Mouse (Mus musculus): ENCODE results near the gene Rprd2.

Gene Rprd2

DNA sequence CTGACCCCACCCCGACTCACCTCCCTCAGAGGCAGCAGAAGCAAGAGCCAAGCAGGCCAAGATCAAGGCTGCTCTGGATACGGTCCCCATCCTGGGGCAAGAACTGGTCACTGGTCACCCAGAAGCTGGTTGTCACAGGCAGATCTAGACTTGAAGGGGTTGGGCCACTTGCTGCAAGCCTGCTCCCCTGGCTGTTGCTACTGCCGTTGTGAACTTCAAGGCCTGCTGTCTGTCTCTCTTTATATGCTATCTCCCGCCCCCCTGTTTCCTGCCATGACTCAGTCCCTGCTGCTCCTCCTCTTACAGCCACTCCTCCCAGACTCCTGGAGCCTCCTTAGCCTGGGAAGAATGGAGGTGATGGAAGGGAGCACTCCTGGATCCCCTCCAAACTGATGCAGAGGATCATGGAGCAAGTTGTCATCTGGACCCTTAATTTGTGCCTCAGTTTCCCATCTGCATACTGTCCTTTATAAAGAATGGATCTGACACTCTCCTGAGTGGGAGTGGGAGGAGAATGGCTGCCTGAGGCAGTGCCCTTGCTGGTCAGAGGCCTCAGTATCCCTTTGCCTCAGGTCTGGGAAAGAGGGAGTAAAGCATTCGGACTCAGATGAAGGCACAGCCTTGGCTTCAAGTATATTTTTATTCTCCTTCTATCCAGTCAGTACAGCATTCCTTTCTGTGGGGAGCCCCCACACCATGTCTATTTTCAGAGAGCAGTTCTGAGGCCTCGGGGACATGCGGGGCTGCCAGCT lies 79.1 kb downstream of the Rprd2 start, which contains the start of gene Ecm1:
Gene Ecm1 (minus strand): TSS at position 217 of the 752 bp plus-strand sequence.
- no peak for DNase-seq (ENCODE audit: low spot score in 2 of 2)

DNA sequence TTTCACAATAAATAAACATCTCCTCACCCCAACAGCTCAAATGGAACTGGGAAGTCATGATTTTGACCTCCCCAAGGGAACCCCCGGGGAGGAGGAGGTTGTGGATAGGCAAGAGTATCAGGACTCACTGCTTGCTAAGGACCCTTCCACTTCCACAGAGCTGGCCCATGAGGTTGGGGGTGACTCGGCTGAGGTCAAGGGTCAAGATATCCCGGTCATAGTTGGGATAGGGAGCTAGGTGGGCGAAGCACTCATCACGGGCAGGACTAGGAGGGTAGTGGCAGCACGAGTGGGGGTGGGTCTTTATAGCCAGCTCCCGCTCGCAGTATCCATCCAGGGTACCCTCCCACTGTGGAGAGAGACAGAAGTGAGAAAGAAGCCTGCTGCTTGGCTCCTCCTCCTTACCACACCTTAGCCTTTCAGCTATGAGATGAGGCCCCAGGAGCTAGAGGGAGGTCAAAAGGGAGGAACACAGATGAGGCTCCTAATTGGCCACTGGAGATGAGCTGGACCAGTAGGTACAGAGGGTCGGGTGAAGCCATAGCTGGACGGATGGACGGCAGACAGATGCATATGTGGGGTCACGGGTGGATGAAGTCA lies 83.5 kb downstream of the Rprd2 start:
- DNase-seq (ENCODE audit: low spot score in 2 of 2) = no peak

DNA sequence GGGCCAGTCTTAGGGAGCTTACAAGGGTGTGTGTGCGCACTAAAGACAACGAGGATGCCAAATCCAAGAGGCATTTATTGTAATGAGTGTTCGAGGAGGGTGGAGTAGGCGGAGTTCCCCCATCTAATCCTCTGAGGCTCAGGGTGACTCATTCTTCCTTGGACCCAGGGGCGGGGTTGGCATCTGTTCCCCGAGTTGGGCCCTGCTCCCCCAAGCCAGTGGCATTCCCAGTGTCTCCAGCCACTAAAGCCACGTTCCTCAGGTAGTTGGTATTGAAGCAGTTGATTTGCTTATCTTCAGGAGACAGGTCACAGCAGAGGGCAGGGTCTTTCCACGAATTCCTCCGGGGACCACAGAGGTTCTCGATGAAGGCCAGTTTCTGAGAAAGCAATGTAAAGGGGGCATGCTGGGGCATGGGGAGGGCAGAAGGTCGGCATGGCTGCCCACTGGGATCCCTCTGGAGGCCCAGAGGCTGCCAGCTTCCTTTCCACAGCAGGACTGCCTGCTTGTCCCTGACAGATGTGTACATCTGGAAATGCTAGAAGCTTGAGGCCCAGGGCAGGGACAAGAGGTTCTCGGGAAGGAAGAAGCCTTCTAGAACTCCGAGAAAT lies 84.5 kb downstream of the Rprd2 start:
- DNase-seq (ENCODE audit: low spot score in 2 of 2) = no peak

DNA sequence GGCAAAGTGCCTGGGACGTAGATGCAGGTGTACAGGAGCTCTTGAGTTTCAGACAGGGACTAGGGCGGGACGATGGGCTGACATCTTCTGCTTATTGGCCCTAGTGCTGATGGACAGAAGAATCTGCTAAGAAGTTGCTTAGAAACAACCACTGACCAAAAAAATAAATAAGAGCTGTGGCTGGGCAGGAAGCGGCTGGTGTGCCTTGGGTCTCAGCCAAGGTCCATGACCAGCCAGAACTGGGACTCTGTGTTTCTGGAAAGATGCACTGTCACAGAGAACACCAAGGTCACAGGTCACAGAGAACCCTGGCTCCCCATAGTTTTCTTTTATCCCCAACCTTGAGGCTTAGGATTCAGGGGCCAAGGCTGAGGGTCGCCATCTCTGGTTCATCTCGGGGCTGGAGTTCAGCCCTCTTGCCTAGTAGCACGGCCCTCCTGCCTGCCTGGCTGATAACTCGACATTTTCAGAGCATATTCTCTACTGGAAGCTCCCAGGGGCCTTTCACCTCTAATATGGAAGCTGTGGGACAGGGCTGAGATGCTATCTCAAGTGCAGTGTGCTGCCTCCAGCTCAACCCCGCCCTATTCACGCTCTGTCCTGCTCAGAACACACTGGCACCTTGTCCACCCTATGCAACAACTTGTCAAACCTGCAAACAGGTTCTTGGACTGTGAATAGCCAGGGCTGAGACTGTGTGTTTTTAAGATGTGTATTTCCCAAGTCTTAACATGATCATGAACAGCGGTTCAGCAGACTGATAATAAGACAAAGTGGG lies 85.7 kb downstream of the Rprd2 start:
- no peak for DNase-seq (ENCODE audit: low spot score in 2 of 2)

DNA sequence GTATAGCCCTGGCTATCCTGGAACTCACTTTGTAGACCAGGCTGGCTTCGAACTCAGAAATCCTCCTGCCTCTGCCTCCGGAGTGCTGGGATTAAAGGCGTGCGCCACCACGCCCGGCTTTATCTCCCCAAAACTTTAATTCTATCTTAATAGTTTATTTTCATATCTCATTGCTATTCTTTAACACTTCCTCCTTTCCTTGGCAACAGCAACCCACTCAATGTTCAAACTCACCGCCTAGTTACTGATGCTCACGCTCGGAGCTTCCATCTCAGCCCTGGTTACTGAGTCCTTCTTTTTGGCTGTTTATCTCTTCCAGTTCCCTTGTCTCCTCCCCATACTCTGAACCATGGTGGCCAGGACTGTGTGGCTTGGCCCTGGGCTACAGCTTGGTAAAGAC lies 86.4 kb downstream of the Rprd2 start:
- DNase-seq (ENCODE audit: low spot score in 2 of 2) = no peak

DNA sequence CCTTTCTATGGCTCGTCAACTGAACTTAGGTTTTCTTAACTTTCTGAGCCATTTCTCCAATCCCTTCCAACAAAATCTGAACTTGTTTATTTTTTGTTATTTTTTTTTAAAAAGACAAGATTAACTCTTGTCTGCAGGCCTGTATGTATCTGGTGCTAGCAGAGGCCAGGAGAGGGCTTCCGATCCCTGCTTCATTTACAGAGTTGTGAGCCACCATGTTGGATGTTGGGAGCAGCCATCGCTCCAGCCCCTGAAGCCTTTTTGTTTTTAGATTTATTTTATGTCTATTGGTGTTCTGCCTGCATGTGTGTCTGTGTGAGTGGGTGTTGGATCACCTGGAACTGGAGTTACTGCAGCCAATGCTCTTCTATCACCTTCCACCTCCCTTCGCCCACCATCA lies 86.9 kb downstream of the Rprd2 start:
- DNase-seq (ENCODE audit: low spot score in 2 of 2) = no peak

DNA sequence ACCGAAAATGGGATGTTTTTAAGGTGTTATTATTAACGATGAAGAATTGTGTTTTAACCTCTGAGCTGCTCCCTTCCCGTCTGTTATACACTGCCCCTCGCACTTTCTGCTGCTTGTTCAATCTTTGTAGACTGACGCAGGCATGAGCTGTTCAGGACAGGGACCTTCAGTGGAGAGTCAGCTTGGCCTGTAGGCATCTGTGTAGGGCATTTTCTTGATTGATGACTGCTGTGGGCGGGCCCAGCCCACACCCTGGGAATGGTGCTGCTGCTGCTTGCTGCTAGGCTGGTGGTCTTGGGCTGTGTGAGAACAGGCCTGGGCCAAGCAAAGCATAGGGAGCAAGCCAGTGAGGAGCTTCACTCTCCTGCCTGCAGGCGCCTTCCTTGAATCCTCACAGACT lies 88.2 kb downstream of the Rprd2 start:
- no peak for DNase-seq (ENCODE audit: low spot score in 2 of 2)

DNA sequence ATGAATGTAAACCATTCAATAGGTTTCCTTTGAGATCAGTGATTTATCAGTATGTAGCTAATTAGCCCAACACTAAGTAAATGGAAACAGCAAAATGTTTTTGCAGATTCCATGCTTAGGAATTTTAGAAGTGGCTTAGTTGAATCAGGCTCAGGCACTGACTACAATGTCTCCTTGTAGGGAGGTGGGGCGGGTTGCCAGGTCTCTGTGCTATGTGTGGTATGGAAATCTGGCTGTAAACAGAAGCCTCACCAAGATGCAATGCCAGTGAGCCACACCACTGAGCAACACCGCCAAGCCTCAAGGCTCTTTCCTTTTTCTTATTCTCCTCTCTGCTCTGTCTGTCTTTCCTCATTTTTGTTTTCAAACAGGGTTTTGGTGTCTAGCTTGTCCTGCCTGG lies 89.8 kb downstream of the Rprd2 start:
- DNase-seq (ENCODE audit: low spot score in 2 of 2) = no peak

DNA sequence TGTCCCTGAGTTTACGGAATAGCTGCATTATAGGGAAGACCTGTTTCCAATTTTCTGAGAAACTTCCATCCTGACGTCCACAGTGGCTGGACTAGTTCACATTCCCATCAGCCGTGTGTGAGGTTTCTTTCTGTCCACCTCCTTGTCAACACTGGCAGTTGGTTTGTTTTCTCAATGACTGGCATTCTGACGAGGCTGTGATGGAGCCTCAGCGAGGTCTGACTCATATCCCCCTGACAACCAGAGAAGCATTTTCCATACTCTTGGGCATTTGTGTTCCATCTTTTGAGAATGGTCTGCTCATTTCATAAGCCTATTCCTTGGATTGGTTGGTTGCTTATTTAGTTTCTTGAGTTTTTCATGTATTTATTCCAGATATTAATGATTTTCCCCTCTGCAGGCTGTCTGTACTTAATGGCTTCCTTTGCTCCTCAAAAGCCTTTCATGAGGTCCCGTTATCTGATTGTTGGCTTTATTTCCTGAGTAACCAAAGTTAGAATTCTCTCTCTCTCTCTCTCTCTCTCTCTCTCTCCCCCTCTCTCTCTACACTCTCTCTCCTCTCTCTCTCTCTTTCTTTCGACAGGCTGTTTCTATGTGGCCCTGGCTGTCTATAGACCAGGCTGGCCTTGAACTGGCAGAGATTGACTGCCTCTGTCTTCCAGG lies 91.8 kb downstream of the Rprd2 start:
- no peak for DNase-seq (ENCODE audit: low spot score in 2 of 2)

DNA sequence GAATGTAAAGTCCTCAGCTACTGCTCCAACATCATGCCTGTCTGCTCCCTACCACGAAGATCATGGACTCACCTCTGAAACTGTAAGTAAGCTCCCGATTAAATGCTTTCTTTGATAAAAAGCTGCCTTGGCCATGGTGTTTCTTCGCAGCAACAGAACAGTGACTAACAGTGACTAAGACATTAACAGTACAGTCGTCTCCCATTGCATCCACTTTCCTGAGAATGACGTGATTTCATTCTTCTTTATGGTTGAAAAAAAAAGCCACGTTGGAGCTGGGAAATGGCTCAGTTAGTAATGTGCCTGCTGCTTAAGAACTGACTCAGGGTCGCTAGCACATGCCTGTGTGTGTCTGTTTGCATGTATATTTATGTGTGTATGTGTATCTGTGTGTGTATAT lies 92.8 kb downstream of the Rprd2 start:
- DNase-seq (ENCODE audit: low spot score in 2 of 2) = no peak

DNA sequence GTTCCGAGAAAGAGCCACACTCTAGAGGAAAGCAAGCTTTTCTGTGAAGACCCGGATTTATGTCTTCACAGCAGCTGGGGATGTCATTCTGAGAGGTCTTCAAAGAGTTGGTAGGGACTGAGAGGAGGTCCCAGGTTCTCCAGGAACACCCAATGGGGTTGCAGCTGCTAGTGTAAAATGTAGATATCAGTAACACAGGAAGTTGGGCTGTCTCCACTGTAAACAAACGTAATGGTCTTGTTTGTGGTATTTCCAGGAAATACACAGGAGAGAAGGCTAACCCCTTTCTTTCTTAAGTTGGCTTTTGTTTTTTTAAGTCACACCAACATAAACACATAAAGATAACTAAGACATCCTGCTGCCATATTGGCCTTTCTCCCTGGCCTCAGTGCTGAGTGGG lies 96.3 kb downstream of the Rprd2 start:
- no peak for DNase-seq (ENCODE audit: low spot score in 2 of 2)

DNA sequence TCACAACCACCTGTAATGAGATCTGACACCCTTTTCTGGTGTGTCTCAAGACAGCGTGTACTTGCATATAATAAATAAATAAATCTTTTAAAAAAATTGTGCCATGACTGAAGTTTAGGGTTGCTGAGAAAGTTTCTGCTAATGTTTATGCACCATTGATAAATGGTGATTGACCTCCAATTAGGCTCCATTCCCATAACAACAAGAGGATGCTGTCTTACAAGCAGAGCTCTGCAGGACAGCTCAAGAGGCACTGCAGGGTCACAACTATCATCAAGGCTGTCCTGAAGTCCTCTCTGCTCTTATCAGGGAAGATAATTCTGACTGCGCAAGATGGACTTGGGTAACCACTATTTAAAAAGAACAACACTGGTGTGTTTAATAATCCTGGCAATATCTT lies 100.5 kb downstream of the Rprd2 start:
- no peak for DNase-seq (ENCODE audit: low spot score in 2 of 2)

DNA sequence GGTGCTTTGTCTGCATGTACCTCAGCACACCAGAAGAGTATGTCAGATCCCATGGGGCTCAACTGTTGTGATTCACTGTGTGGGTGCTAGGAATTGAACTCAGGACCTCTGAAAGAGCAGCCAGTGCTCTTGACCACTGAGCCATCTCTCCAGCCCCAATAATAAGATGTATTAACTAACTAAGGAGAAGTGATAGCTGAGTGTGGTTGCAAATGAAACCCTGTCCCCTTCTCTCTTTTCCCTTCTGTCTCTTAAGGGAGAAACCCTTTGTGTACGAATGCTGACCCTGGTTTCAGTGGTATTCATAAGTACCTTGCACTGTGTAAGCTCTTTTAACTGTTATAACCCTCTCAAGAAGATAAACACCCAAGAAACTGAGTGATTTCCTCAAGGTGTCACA lies 102.6 kb downstream of the Rprd2 start:
- no peak for DNase-seq (ENCODE audit: low spot score in 2 of 2)

Measured in frontal cortex, postnatal 14 days (tissue).